Mouse (Mus musculus): ENCODE measurements around the gene Dennd4b.
"Not testable (repeated sequence)": the region's sequence is repeated elsewhere in the genome, so short reads cannot be mapped to it uniquely, and the experiment has no call there.

Dennd4b gene

DNA sequence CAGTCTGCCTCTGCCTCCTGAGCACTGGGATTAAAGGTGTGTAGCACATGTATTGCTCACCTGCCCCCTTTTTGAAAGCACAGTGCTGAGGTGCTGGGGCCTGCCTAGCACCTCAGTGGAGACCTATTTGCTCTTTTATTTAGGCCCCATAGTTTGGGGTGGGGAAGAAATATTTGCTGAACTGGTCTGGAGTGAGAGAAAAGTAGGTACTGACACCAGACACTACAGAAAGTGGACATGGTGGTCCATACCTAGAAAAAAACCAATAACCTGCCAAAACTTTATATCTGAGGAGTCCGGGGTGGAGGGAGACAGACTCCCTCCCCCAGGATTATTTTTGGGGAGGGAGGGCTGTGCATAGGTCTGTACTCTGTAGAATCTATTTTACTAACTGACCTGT is 11.8 kb upstream of the Dennd4b start:
- DNase-seq (ENCODE audit: low read depth, low spot score): not testable (repeated sequence)

DNA sequence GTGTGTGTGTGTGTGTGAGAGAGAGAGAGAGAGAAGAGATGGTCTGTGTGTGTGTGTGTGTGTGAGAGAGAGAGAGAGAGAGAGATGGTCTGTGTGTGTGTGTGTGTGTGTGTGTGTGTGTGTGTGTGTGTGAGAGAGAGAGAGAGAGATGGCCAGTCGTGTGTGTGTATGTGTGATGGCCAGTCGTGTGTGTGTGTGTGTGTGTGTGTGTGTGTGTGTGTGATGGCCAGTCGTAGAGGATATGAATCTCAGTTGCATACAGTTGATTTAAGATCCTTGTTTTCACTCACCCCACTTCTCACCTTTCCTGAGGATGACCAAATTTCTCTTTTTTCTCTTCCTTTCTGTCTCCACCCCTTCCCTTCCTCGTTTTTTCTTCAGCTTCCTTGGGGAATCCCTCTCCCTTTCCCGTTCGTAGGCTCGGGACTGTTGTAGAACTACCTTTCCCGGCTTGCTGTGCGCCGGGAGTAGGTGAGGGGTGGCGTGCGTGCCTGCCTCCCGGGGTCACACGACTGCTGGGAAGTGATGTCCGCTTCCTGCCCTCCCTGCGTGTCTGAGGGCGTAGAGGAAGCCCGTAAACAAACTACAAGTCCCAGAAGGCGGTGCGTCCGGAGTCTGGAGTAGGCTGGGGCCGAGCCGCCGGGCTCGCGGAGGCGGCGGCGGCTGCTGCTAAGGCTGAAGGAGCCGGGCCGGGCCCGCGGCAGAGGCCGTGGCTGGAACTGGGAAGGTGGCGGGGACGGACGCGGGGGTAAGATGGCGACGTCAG is 11.1 kb upstream of the Dennd4b start, which contains the start of gene Crtc2:
TSS of gene Crtc2 (plus strand) at position 511 of the 766 bp plus-strand sequence.
- DNase-seq (ENCODE audit: low read depth, low spot score): peak; percentile 97

DNA sequence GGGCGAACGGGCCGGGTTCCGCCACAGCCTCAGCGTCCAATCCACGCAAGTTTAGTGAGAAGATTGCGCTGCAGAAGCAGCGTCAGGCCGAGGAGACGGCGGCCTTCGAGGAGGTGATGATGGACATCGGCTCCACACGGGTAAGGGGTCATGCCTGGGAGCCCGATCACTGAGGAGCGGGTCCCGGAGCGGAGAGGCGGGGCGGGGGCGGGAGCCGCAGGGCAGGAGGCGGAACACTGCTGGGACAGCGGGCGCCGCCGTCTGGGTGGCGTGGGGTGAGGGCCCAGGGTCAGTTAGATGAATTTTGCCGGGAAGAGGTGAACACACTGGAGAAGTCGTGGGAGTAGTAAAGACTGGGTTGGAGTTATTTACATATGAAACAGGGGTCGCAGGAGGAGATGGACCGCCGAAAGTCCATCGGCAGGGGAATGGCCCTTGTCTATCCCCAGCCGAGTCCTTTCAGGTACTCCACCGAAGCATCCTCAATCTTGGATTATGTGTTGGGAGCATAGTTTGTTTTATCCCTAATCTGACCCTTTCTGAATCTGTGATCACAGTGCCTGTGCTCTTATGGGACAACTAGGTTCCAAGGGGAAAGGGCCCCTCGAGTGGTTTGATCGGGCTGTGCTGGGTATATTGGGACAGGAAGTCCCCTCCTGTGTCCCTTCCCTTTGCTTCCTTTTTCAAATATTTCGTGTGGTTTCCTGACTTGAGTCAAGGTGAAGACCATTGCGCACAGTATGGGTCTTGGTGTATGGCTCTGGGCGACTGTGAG is 10.4 kb upstream of the Dennd4b start:
- DNase-seq (ENCODE audit: low read depth, low spot score): peak; percentile 19

DNA sequence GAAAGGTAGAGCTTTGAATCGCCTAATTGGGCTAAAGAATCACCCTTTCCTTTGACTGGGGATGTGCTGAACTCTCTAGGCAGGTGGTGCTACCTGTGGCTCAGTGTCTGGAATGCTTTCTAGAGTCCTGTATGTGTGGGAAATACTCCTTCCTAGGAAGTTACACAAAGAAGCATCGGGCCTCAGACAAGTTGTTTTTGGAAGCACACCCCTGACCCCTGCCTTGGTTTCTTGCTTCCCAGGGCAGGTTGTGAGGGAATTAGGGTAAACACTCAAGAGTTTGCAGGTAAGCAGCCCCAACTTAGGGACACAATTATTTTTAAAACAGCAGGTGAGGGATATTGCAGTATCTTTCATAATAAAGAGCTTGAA is 9.8 kb upstream of the Dennd4b start:
- DNase-seq (ENCODE audit: low read depth, low spot score): no peak

DNA sequence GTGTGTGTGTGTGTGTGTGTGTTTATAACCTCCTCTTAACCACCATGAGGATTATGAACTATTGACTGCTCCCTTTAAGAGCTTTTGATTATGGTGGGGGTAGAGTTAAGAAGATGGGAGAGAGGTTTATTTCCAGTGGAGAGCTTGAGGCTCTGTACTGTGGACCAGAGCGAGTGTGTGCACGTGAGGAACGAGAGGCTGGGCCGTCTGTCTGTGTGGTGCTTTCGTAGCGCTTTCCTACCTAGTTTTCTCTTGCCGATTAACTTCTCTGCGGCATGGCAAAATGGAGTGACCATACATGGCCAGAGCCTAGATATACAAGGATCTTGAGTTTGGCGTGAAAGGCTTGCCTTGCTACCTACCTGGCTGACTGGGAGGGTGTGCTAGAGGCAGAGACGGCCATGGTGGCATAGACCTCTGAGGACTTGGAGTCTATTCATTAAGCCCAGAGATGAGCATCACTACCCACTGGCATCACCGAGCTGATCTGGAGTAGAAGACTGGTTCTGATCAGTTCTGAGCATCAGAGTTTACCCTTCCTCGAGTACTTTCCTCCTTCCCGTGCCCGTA is 9.1 kb upstream of the Dennd4b start:
- no peak for DNase-seq (ENCODE audit: low read depth, low spot score)

DNA sequence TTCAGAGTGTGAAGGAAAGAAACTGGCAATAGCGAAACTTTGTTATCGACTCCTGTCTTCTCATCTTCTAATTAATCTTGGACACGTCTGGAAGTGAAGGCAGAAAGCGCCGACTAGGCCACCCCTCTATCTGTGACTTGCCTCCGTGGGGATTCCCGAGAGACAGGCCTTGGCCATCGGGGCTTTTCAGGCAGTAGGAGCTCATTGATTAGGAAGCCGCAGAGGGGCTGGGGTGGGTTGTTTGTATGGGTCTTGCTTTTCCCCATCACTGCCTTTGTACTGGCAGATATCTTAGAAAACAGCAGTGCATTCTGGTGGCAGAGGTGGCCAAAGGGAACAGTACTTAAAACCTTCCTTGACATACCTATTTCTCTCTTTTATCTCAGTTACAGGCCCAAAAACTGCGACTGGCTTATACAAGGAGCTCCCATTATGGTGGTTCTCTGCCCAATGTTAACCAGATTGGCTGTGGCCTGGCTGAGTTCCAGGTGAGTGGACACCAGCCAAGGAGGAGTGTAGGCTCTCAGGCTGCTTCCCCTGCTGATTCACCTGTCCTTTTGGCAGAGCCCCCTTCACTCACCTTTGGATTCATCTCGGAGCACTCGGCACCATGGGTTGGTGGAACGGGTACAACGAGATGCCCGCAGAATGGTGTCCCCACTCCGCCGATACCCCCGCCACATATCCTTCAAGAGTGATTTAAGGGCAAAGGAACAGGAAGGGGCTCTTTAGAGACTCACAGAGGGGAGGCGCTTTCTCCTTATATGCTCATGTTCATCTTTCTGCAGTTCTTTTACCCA is 8.1 kb upstream of the Dennd4b start:
- DNase-seq (ENCODE audit: low read depth, low spot score): no peak

DNA sequence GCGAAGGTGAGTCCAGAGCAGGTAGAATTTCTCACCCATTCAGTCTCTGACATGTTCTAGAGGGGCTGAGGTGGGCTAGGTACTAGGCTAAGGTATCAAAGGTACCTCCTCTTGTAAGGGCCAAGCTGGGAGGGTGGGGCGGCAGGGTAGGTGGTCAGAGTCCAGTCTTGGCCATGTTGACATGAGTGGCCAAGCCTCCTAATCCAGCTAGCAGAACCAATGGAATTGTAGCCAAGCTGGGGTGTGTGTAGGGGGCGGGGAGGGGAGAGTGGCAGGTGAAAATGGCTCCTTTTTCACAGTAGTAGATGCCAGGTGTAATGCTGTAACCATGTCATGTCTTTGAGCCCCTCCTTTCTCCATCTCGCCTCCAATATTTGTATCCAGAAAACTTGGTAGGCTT is 6.5 kb upstream of the Dennd4b start:
- DNase-seq (ENCODE audit: low read depth, low spot score): no peak

DNA sequence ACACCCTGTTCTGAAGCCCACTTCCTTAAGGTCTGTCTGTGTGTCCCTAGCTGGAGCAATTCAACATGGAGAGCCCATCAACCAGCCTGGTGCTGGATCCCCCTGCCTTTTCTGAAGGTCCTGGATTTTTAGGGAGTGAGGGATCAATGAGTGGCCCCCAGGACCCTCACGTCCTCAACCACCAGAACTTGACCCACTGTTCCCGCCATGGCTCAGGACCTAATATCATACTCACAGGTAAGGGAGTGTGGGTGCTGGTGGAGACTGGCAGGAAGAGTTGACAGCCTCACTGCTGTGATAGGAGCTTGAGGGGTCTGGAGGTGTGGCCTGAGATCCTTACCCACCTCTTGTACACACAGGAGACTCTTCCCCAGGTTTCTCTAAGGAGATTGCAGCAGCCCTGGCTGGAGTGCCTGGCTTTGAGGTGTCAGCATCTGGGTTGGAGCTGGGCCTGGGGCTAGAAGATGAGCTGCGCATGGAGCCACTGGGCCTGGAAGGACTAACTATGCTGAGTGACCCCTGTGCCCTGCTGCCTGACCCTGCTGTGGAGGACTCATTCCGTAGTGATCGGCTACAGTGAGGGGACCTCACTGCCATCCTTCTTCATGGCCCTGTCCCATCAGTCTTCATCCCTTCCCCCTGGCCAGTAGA is 1.7 kb upstream of the Dennd4b start:
- no peak for DNase-seq (ENCODE audit: low read depth, low spot score)

DNA sequence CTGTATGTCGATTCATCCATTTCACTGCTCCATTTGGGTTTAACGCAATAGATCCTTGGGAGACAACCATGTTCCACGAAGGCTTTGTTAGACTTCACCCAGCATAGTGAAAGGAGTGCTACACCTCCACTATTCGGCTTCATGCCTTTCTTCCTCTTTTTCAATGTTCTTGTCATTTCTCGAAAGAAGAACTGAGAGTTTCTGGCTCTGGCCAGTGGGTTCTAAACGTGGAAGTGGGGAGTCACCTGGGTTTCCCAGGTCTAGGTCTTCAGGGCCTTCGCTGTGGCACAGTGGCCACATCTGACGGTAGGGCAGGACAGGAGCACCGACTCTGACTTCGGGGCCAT is 325 bp upstream of the Dennd4b start:
- no peak for DNase-seq (ENCODE audit: low read depth, low spot score)

DNA sequence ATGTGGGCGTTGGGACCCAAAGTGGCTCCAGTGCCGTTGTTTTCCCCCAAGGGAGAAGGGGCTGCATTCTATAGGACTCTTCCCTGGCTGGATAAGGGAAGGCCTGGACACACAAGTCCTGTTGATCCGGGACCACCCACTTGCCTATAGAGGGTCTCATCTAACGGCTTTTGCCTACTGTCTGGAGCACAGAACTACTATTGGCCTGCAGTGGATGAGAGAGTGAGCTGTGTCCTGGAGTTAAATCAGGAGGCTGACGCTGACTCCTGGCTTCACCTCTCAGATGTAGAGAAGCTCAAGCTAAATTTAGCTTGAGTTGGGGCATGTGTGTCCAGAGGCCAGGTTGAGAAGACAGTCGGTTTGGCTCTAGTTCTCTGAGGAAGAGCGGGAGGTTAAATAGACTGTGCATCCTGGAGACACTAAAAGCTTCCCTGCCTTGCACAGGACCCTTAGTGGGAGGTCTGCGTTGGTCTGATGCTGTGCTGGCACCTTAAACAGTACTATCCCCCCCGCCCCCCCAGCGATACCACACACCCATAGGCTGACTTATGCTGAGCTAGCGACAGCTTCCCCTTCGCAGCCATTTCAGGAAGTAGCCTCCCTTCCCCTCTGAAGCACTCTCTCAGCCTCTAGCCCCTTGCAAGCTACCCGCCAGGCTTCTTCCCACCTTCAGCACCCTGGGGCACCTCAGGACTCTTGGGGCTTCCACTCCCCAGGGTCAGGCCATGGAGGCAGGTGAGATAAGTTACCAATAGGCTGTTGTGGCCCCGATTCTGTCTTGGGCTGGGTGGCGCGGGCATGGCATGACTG is 1.2 kb downstream of the Dennd4b start:
- no peak for DNase-seq (ENCODE audit: low read depth, low spot score)

DNA sequence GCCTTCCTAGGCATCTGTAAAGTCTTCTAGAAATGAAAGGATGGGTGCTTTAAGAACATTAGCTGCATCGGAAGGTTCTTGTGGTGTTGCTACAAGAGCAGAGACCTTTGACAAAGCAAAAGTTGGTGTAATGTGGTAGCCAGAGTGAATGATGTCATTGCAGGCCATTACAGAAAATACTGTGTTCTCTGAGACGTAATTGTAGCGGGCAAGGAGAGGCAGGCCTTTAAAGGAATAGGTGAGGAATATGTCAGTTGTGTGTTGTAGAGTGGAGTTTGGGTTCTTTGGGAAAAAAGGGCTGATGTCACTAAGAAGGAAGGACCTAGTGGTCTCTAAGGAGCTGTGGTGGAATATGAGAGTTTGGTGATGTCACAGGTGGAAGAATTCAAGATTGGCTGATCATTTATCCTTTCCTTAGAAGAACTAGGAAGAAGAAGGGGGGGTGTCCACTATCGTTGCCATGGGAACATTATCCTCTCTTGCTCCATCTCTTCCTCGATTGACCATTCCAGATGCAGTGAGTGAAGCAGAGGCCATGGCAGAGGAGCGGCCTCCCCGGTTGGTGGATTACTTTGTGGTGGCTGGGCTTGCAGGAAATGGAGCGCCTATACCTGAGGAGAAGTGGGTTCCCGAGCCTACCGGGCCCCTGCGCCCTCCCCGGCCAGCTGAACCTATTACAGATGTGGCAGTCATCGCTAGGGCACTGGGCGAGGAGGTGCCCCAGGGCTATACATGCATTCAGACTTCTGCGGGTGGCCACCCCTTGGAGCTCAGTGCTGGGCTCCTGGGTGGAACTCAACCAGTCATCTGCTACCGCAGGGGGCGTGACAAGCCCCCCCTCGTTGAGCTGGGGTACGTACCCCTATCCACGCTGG is 2.2 kb downstream of the Dennd4b start:
- DNase-seq (ENCODE audit: low read depth, low spot score): no peak

DNA sequence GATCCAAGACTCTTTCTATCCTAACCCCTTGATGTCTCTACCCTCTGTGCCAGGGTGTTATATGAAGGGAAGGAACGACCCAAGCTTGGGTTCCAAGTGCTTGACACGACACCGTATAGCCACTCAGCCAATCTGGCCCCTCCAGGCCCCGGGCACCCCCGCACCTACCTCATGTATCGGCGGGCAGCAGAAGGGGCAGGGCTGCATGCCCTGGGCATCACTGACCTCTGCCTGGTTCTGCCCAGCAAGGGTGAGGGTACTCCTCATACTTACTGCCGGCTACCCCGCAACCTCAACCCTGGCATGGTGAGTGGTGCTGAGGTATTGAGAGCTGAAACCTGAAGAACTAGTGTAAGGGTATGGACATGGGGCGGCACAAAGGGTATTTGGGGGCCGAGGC is 3.2 kb downstream of the Dennd4b start:
- no peak for DNase-seq (ENCODE audit: low read depth, low spot score)

DNA sequence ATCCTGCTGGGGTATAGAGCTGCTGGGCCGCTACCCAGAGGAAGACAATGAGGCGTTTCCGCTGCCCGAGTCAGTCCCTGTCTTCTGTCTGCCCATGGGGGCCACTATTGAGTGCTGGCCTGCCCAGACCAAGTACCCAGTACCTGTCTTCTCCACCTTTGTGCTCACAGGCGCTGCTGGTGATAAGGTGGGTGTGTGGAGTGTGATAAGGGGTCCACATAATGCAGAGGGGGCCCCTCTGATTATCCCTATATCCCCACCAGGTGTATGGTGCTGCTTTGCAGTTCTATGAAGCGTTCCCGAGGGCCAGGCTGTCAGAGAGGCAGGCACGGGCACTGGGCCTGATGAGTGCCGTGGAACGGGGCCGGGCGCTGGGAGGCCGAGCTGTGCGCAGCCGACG is 4.0 kb downstream of the Dennd4b start:
- no peak for DNase-seq (ENCODE audit: low read depth, low spot score)

DNA sequence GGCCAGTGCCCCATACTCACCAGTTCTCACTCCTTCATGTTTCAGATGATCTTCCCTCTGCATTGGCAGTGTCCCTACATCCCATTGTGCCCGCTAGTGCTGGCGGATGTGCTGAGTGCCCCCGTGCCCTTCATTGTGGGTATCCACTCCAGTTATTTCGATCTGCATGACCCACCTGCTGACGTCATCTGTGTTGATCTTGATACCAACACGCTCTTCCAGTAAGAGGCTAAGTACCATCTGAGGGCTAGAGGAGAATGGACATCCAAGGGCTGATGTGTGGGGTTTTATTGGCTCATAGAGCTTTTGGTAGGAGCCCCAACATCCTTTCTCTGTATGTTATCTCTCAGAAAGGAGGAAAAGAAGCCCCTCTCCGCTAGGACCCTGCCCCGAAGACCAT is 5.8 kb downstream of the Dennd4b start:
- DNase-seq (ENCODE audit: low read depth, low spot score): no peak

DNA sequence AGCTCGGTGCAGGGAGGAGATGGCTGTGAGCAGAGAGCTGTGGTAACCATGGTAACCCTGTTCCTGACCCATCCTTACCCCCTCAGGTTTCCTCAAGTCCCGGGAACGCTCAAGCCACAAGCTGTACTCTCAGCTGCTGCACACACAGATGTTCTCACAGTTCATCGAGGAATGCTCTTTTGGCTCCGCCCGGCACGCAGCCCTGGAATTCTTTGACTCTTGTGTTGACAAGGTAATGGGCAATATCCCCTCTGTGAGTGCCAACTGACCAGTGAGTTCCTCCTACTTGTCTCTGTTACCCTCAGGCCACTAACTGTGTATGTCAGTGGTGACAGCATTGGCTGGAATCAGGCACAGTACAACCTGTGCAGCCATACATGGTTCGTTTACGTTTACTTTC is 7.2 kb downstream of the Dennd4b start:
- DNase-seq (ENCODE audit: low read depth, low spot score): no peak

DNA sequence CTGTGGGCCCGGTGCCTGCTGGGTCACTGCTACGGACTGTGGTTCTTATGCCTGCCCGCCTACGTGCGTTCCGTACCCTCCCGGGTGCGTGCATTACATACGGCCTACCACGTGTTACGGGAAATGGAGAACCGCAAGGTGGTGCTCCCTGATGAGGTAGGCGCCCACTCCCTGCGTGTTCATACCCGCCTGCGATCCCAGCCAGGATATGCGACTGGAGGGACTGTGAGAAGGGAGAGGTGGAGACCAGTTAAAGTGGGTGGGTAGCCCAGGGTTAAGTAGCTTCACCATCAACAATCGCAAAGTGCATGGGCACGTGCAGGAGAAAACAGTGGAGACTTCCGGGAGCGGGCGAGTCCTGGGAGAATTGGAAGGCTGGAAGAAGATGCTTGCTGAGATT is 8.9 kb downstream of the Dennd4b start:
- no peak for DNase-seq (ENCODE audit: low read depth, low spot score)

DNA sequence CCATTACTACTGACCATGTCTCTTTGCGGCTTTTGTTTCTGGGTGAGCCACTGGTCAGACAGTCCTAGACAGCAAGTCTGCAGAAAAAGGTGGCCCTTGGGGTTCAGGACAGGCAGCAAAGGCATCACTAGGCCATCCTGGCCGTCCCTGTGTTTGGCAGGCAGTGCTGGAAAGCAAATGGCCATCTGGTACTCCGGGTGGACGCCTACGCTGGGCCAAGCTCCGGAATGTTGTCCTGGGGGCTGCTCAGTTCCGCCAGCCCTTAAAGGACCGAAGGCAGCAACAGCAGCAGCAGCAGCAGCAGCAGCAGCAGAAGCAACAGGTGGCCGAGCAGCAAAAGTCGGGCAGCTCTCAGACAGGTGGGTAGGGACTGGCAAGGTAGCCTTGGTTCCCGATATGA is 10.3 kb downstream of the Dennd4b start:
- DNase-seq (ENCODE audit: low read depth, low spot score): no peak

DNA sequence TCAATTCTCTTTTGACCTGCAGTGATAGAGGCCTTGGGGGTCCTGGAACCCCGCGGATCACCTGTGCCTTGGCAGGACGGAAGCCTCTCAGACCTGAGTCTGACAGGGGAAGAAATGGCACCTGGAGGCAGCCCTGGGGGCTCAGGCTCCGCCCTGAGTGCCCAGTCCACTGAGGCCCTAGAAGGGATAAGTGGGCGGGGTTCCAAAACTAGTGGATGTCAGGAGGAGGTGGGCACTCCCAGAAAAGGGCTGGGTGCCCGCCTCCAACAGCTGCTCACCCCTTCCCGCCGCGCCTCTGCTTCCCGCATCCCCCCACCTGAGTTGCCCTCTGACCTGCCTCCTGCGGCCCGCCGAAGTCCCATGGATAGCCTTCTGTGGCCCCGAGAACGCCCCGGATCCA is 11.9 kb downstream of the Dennd4b start:
- no peak for DNase-seq (ENCODE audit: low read depth, low spot score)

DNA sequence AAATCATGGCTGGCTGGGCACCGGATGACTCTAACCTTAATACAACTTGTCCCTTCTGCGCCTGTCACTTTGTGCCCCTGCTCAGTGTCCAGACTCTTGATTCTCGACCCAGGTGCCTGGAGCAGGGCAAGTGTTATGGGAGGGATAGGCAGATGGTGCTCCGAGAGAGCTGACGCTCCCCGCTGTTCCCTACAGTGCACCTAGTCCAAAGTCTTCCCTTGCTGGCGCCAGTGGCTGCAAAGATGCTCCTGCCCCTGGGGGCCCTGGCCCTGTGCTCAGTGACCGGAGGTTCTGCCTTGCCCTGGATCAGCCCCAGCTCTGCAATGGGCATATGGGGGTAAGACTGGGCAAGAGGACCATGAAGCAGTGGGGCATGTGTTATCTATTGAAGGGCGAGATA is 12.8 kb downstream of the Dennd4b start:
- DNase-seq (ENCODE audit: low read depth, low spot score): no peak

DNA sequence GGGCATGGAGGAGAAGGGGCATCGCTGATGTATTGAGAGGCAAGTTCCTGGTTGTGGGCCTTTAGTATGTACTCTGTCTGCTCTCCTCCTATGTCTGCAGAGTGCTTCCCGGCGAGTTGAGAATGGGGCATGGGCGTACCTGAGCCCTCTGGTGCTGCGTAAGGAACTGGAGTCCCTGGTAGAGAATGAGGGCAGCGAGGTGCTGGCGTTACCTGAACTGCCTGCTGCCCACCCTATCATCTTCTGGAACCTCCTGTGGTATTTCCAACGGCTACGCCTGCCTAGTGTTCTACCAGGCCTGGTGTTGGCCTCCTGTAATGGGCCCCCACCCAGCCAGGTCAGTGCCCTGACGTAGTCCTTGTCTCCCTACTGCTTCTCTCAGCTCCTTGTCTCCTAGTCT is 13.2 kb downstream of the Dennd4b start:
- DNase-seq (ENCODE audit: low read depth, low spot score): no peak
